Comparison of ENCODE assay signal across 15 mouse cellular contexts in the genomic region with DNA sequence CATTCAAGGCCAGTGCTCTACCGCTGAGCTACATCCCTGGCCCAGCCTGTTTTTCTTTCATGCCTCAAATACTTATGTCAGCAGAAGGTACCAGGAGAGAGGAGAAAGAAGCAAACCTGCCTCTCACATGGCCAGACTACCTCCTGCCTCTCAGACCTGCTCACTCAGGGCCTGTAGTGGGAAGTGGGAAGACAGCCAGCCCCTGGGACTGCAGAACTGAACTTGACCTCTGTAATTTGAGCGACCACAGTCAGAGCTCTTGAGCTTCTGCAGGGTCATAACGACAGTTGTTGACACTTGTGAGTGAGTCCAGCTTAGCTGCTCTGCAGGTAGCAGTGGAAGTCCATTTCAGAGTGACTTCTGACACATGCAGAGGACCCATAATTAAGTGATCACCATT. TPM values are rescaled to one million over a fixed set of nuclear protein-coding genes. Genes with fewer than 3 reads are reported as not detected.
A peak's percentile ranks its signal among the peaks of the same experiment; 100 is the strongest.
DNase-seq lines count a peak whose midpoint lies in the region; ATAC-seq lines count a peak whose summit lies in the region.
"Had no signal": no experiment of that assay in that cellular context is flagged by ENCODE, and none has a peak within 500 bp of the region (broad histone marks: within the 10 kb centered on the region; RNA-seq: fewer than 3 reads in every experiment).

No protein-coding gene starts in this region.

- DNase-seq in gastrocnemius, adult 18-20 months (ENCODE audit: low spot score): peak; percentile 64
- no peak for DNase-seq in gastrocnemius, postnatal 4 days (ENCODE audit: low spot score in 2 of 2)
- DNase-seq in adipocyte (ENCODE audit: low spot score): peak; percentile 62
- peak; percentile 56 to 69 for DNase-seq in kidney, postnatal 36 days
- no peak for DNase-seq in right cerebral cortex, postnatal 36 days (ENCODE audit: low spot score in 2 of 2)
- no peak for DNase-seq in layer of hippocampus, adult 8-10 months (ENCODE audit: low spot score in 2 of 2)
- DNase-seq: B cell, adult 2 months; liver, embryonic 13.5 days; thymus, adult 2 months had no signal

- no peaks in the 10 kb centered on the region for H3K27me3 ChIP-seq in heart, embryonic 14.5 days (ENCODE audit: control insufficient read depth, insufficient read depth, low read length)
- H3K27me3 ChIP-seq: hindbrain, embryonic 12.5 days; liver, embryonic 13.5 days had no signal

- ATAC-seq in heart, embryonic 14.5 days (ENCODE audit: insufficient number of reproducible peaks, insufficient read depth, low FRiP score, low read depth): peak; percentile 79
- ATAC-seq in megakaryocyte, adult 5-6 weeks (ENCODE audit: poor library complexity, severe bottlenecking): no peak

- H3K4me1 ChIP-seq in heart, embryonic 14.5 days (ENCODE audit: control insufficient read depth in 2 of 2, insufficient read depth in 2 of 2, low read length in 2 of 2): peaks cover 3 to 15% of the 10 kb centered on the region in 2 experiments; a peak in 3 of 4 replicates
- H3K4me1 ChIP-seq: liver, embryonic 13.5 days had no signal

- H3K9ac ChIP-seq in heart, embryonic 14.5 days (ENCODE audit: low read length): no peak overlapping the region
- H3K9ac ChIP-seq: hindbrain, embryonic 12.5 days; liver, embryonic 13.5 days had no signal

- peaks cover 8% of the 10 kb centered on the region; the same call in 1 of the 2 replicates for H3K9me3 ChIP-seq in heart, embryonic 14.5 days (ENCODE audit: control insufficient read depth, low read length)
- H3K9me3 ChIP-seq: liver, embryonic 13.5 days had no signal

- WGBS in heart, embryonic 14.5 days: 18% methylated on average over 3 of the region's 3 CpGs

- peaks cover 10% of the 10 kb centered on the region for H3K36me3 ChIP-seq in heart, embryonic 14.5 days (ENCODE audit: control insufficient read depth, insufficient read depth, low read length)
- H3K36me3 ChIP-seq: hindbrain, embryonic 12.5 days had no signal

- no peak overlapping the region for H3K4me3 ChIP-seq in heart, embryonic 14.5 days (ENCODE audit: control insufficient read depth in 1 of 2, insufficient read depth in 1 of 2, low read depth in 1 of 2, low read length in 2 of 2)
- H3K4me3 ChIP-seq: hindbrain, embryonic 12.5 days; liver, embryonic 13.5 days had no signal

- peak overlapping the region; percentile 38 to 75; a peak in 3 of 4 replicates for H3K27ac ChIP-seq in heart, embryonic 14.5 days (replicated peaks in 1 of 2; ENCODE audit: control insufficient read depth in 1 of 2, insufficient read depth in 1 of 2, low read depth in 2 of 2, low read length in 2 of 2)
- H3K27ac ChIP-seq: hindbrain, embryonic 12.5 days; liver, embryonic 13.5 days had no signal

- no peak overlapping the region for H3K4me2 ChIP-seq in heart, embryonic 14.5 days (ENCODE audit: low read length)
- H3K4me2 ChIP-seq: hindbrain, embryonic 12.5 days; liver, embryonic 13.5 days had no signal

RNA-seq across cellular contexts. Expression of gene Lgals12, which starts 15.0 kb away (rescaled TPM):
- 1 to 10 TPM in 1 of 2 experiments, under 1 TPM in 1; 0.89 to 1.1 TPM for total RNA-seq in gastrocnemius, adult 18-20 months (2021)
- total RNA-seq in gastrocnemius, postnatal 4 days (2021): 1 to 10 TPM; 3.0 to 5.7 TPM
- 0.23 and 0.34 TPM in 2 replicates for polyA plus RNA-seq in heart, embryonic 14.5 days (2014; fragmentation: Nextera tagmentation; extraction: Ambion mirVana)
- total RNA-seq in megakaryocyte, adult 5-6 weeks (2015): not detected in 2 replicates
- not detected in 2 replicates for total RNA-seq in megakaryocyte, adult 5-6 weeks (2017)
- total RNA-seq in layer of hippocampus, adult 8-10 months (2022): under 1 TPM; 0.22 to 0.63 (median 0.38) TPM
- total RNA-seq: megakaryocyte-erythroid progenitor cell, adult 5-6 weeks; MEL had no signal
- polyA plus RNA-seq: liver, embryonic 13.5 days had no signal

RNA-seq across cellular contexts. Expression of gene Hrasls5, which starts 20.3 kb away (rescaled TPM):
- not detected for total RNA-seq in gastrocnemius, adult 18-20 months (2021)
- not detected for total RNA-seq in gastrocnemius, postnatal 4 days (2021)
- polyA plus RNA-seq in heart, embryonic 14.5 days (2014; fragmentation: Nextera tagmentation; extraction: Ambion mirVana): not detected in 2 replicates
- not detected in 2 replicates for total RNA-seq in megakaryocyte, adult 5-6 weeks (2015)
- not detected in 2 replicates for total RNA-seq in megakaryocyte, adult 5-6 weeks (2017)
- under 1 TPM in 1 of 4 experiments, not detected in 3; 0.55 TPM for total RNA-seq in layer of hippocampus, adult 8-10 months (2022)
- total RNA-seq: left cerebral cortex, postnatal 25 days; megakaryocyte-erythroid progenitor cell, adult 5-6 weeks; MEL had no signal
- polyA plus RNA-seq: hindbrain, embryonic 12.5 days; liver, embryonic 13.5 days had no signal

RNA-seq across cellular contexts. Expression of gene Pla2g16, which starts 34.8 kb away (rescaled TPM):
- total RNA-seq in gastrocnemius, adult 18-20 months (2021): 100 to 1,000 TPM; 102 to 122 TPM
- total RNA-seq in gastrocnemius, postnatal 4 days (2021): 10 to 100 TPM; 62.5 to 69.5 TPM
- 63.1 and 69.9 TPM in 2 replicates for polyA plus RNA-seq in heart, embryonic 14.5 days (2014; fragmentation: Nextera tagmentation; extraction: Ambion mirVana)
- 4.7 and 4.9 TPM in 2 replicates for total RNA-seq in megakaryocyte, adult 5-6 weeks (2015)
- total RNA-seq in megakaryocyte, adult 5-6 weeks (2017): 4.8 and 5.1 TPM in 2 replicates
- total RNA-seq in layer of hippocampus, adult 8-10 months (2022): 10 to 100 TPM; 40.1 to 48.2 (median 43.3) TPM

Comparison
In these comparisons a context has a peak if more than half of its experiments do, and no peak if none do; other contexts are left out.
1. DNase-seq: peak in gastrocnemius, adult 18-20 months (single experiment), adipocyte (single experiment) and kidney, postnatal 36 days (2 of 2); none in gastrocnemius, postnatal 4 days (0 of 2), right cerebral cortex, postnatal 36 days (0 of 2) and layer of hippocampus, adult 8-10 months (0 of 2).
2. RNA of gene Pla2g16, which starts 34.8 kb away (total RNA-seq): 102 to 122 TPM in gastrocnemius, adult 18-20 months, 62.5 to 69.5 TPM in gastrocnemius, postnatal 4 days and 40.1 to 48.2 TPM in layer of hippocampus, adult 8-10 months; 4.7 to 5.1 TPM in megakaryocyte, adult 5-6 weeks; every median in the first group is over 4 times any median in the second.